Mouse (Mus musculus) small intestine, adult 2 months (tissue): ENCODE measurements at regions not wholly inside any gene's neighbourhood (a gene's known extent, or its start where the extent isn't known, plus 50 kb on each side); places are given as distances from the start of the nearest gene placed in this dataset.

Experiments
- H3K27ac ChIP-seq: fragments of 200-500 bp; 2 replicates; pipeline ENCODE4 v1.5.1; 2012; ENCODE audit warnings: low read depth, low read length, control low read depth, inconsistent platforms; ENCODE audit not compliant: insufficient read depth
- H3K27me3 ChIP-seq: fragments of 200-500 bp; 2 replicates; pipeline ENCODE4 v1.6.1; 2012; ENCODE audit warnings: mild to moderate bottlenecking, moderate library complexity, low read length, inconsistent platforms; ENCODE audit not compliant: control insufficient read depth, insufficient read depth
- H3K36me3 ChIP-seq: fragments of 200-500 bp; 2 replicates; pipeline ENCODE4 v1.6.1; 2012; ENCODE audit warnings: mild to moderate bottlenecking, low read length, control low read depth, inconsistent platforms; ENCODE audit not compliant: control insufficient read depth, insufficient read depth
- H3K4me1 ChIP-seq: fragments of 200-500 bp; 2 replicates; pipeline ENCODE4 v1.6.1; 2012; ENCODE audit warnings: low read length, inconsistent platforms, mixed read lengths; ENCODE audit not compliant: control insufficient read depth, insufficient read depth, insufficient read length
- H3K4me3 ChIP-seq: fragments of 200-500 bp; 2 replicates; pipeline ENCODE4 v1.5.1; 2012; ENCODE audit warnings: low read depth, mild to moderate bottlenecking, control low read depth, inconsistent platforms, low read length, moderate library complexity
- CTCF ChIP-seq: fragments of 200-500 bp; IDR thresholded peaks from 2 replicates; pipeline ENCODE4 v1.5.1; 2012; ENCODE audit warnings: low read depth, mild to moderate bottlenecking, control low read depth, inconsistent platforms, low read length, moderate library complexity, mixed read lengths; ENCODE audit not compliant: insufficient replicate concordance, insufficient read length; ENCODE audit errors: extremely low read depth
- POLR2A ChIP-seq: fragments of 200-500 bp; IDR thresholded peaks from 2 replicates; pipeline ENCODE4 v1.6.1; 2012; ENCODE audit warnings: low read depth, mild to moderate bottlenecking, control low read depth, inconsistent platforms, low read length, moderate library complexity
- WGBS: fragments of 180-500 bp; shearing (Covaris S2); methylation state at CpG from one replicate; pipeline ENCODE4 v1.1.7; 2018; 5-methylcytosine and 5-hydroxymethylcytosine counted together

DNA sequence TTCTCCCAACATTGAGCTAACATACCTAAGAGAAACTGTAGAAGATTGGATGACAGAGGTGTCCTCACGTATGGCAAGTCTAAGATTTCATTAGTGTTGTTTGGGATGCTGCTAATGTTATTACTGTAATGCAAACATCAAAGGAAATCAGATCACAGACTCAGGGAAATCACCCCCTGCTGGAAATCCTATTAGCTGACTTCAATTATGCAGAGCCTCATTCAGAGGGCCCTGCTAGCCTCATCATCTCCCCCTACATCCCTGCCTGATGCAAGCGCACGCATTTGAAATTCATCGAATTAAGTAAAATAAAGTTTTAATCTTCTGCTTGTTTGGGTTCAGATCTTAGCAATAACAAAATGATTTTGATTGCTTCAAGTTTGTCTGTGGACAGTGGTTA is 84.1 kb upstream of the Trpc3 start:
- WGBS, result 79% methylated on average over 4 of the region's 4 CpGs
- TF ChIP-seq CTCF (no peak), POLR2A (no peak)

DNA sequence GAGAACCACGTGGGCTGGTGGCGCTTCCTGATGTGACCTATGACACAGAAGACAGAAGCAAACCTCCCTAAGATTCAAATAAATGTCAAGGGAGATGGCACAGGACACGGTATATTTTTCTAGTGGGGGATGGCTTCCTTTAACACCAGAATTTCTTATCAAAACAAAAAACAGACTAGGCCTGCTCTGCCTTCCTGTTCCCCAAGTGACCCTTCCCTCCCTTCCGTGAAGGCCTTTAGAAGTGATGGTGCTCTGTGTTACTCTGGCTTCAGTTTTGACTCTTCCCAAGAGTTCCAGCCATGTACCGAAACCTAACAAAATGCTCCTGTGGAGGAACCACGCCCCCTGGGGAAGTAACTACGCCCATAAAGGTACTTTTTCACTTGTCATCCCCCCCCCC is 84.5 kb upstream of the 4932438A13Rik start:
- Histone ChIP-seq H3K27ac (no peak overlapping the region), H3K36me3 (no peaks in the 10 kb centered on the region), H3K27me3 (no peaks in the 10 kb centered on the region), H3K4me3 (no peak overlapping the region), H3K4me1 (no peaks in the 10 kb centered on the region)
- TF ChIP-seq POLR2A (no peak), CTCF (no peak)
- WGBS, result 75% methylated on average over 7 of the region's 7 CpGs

More for the DNA sequence above, 84.1 kb upstream of the Trpc3 start:
- H3K36me3 ChIP-seq, result no peaks in the 10 kb centered on the region
- H3K4me1 ChIP-seq, result peaks cover 5% of the 10 kb centered on the region; the same call in 1 of the 2 replicates
- no peak overlapping the region for H3K4me3 ChIP-seq
- H3K27me3 ChIP-seq, result no peaks in the 10 kb centered on the region
- H3K27ac ChIP-seq, result no peak overlapping the region

DNA sequence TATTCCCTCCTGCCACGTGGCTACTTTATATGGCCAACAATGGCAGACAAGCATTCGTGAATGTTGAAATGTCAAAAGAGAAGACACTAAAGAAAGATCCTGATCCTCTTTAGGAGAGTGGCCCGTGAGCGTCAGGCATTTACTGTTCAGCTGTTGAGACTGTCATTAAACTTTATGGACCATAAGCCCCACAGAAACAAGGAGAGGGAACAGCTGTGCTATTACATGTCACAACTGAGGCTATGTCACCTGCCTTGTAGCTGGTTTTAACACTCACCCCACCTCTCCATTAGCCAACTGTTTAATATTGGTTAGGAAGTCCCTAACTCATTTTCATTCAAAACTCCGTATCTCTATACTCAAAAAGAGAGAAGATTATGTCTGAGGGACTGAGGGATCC is 76.3 kb upstream of the 4932438A13Rik start:
- Histone ChIP-seq H3K4me3 (no peak overlapping the region), H3K27me3 (no peaks in the 10 kb centered on the region), H3K4me1 (no peaks in the 10 kb centered on the region), H3K27ac (no peak overlapping the region), H3K36me3 (no peaks in the 10 kb centered on the region)
- TF ChIP-seq CTCF (no peak), POLR2A (no peak)
- 59% methylated on average over 5 of the region's 5 CpGs for WGBS

DNA sequence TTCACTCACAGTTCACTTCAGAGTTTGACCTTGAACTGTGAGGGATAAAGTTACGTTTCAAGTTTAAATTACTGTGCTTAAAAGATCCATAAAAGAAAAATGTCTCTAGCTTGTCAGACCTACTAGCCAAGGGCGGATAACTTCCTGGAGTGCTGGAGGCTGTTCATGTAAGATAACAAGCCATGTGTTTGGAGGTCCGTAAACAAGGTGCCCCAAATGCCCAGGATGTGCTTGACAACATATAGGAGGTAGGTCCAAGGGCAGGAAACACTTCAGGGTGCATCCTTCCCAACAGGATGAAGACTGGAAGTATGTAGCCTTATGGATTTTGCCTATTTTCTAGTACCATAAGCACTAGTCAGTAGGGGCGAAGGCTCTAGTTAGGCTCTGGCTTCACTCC is 72.7 kb upstream of the 4932438A13Rik start:
- 56% methylated on average over 4 of the region's 4 CpGs for WGBS
- no peaks in the 10 kb centered on the region for H3K36me3 ChIP-seq
- no peaks in the 10 kb centered on the region for H3K27me3 ChIP-seq
- no peak overlapping the region for H3K27ac ChIP-seq
- H3K4me3 ChIP-seq, result no peak overlapping the region
- no peaks in the 10 kb centered on the region for H3K4me1 ChIP-seq
- TF ChIP-seq POLR2A, result no peak
- no peak for TF ChIP-seq CTCF

DNA sequence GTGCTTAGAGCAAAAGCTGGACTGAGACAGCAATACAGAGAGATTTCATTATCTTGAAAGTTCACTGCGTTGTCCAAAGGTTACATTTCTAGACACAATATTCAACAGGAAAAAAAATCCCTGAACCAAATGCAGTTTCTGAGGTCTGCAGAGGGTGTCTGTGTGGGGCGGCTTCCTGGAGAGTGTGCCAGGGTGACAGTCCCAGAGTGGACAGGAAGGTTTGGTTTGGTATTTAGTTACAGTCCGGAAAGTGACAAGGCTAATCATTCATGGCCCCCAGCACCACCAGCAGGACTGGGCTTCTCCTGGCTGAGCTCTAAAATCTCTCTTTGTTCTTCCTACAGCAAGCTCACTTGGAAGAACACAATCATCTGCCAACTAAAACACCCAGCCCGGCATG is 65.9 kb upstream of the 4932438A13Rik start:
- Histone ChIP-seq H3K36me3 (no peaks in the 10 kb centered on the region), H3K4me3 (peak overlapping the region; percentile 26; the same call in 1 of the 2 replicates), H3K4me1 (peaks cover 4% of the 10 kb centered on the region; the same call in 1 of the 2 replicates), H3K27me3 (no peaks in the 10 kb centered on the region), H3K27ac (peak overlapping the region; percentile 54)
- TF ChIP-seq POLR2A (no peak), CTCF (no peak)
- 17% methylated on average over 4 of the region's 4 CpGs for WGBS

DNA sequence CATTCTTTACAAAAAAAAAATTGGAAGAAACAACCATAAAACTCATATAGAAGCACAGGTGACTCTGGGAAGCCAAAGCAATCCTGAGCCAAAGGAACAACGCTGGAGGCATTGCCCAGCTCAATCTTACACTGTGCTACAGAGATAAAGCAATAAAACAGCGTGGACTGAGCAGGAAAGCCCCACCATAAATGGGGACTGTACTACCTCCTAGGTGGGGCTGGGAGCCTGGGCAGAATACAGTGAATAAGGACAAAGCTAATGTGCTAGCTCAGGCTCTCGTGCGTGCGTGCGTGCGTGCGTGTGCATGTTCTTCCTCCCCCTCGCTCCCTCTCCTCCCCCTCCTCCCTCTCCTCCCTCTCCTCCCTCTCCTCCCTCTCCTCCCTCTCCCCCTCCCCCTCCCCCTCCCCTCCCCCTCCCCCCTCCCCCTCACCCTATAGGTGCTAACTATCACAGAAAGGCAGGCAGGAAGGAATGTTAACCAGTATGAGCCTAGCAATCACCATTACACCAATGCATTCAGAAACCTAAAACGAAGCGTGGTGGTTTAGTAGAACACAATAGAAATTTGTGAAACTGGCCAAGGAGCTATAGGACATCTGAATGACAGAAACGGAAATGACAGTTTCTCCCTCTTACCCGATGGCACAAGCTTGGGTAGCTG is 64.6 kb upstream of the 4932438A13Rik start:
- Histone ChIP-seq H3K4me1 (peaks cover 4% of the 10 kb centered on the region; the same call in 1 of the 2 replicates), H3K36me3 (no peaks in the 10 kb centered on the region), H3K27me3 (no peaks in the 10 kb centered on the region), H3K27ac (no peak overlapping the region), H3K4me3 (peak overlapping the region; percentile 0; the same call in 1 of the 2 replicates)
- WGBS, result 30% methylated on average over 13 of the region's 13 CpGs
- TF ChIP-seq CTCF, result no peak
- no peak for TF ChIP-seq POLR2A

DNA sequence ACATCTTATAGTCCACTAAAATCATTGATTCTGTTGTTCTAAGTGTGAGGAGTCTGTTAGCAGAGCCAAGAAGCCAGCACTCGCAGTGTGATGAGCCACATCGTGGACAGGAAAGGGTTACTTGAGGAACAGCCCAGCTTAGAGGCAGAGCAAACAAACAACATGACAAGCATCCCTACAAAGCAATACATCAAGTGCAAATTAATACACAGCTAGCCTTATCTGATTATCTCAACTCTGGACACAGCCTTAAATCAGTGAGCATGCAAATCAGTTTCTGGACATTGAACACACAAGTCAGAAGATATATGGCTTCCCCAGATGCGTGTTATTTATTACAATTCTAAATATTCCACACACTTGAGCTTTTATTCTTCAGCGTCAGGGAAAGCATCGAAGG is 52.4 kb upstream of the 4932438A13Rik start:
- WGBS, result 68% methylated on average over 5 of the region's 5 CpGs
- H3K27me3 ChIP-seq, result no peaks in the 10 kb centered on the region
- TF ChIP-seq POLR2A, result no peak
- no peak for TF ChIP-seq CTCF

More for the DNA sequence above, 52.4 kb upstream of the 4932438A13Rik start:
- H3K4me1 ChIP-seq, result no peaks in the 10 kb centered on the region
- H3K27ac ChIP-seq, result no peak overlapping the region
- no peak overlapping the region for H3K4me3 ChIP-seq
- H3K36me3 ChIP-seq, result no peaks in the 10 kb centered on the region
